24 mouse cellular contexts compared by ENCODE assay signal in the genomic region with DNA sequence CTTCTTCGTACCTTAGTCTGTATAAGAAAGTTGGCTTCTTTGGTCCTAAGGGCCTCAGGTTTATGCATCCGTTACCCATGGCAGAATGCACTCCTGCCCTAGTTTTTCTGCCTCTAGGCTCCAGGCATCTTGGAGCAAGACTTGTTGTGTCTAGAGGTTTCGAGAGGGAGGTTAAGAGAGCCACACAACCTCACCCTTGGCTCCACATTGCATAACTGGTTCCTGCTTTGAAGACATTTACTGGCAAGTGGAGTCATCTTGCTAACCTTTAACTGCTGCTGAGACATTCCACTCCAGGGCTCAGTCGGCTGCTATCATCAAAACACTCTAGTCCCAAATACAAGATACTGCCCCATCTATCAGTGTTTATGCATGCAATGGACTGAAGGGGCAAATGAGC.
DNase-seq lines count a peak whose midpoint lies in the region; ATAC-seq and TF ChIP-seq lines count a peak whose summit lies in the region.
"Had no signal": no experiment of that assay in that cellular context is flagged by ENCODE, and none has a peak within 500 bp of the region (broad histone marks: within the 10 kb centered on the region; RNA-seq: fewer than 3 reads in every experiment).

No protein-coding gene starts in this region.

- WGBS in lung, postnatal 0 days: 55% methylated on average over 4 of the region's 4 CpGs

- POLR2A ChIA-PET in Patski (lab: Charles Lee): no interaction called here

- peak; percentile 61 for TF ChIP-seq EP300 in lung, postnatal 0 days (IDR thresholded peaks at IDR 0.05)

- H3K4me3 ChIP-seq in lung, postnatal 0 days (ENCODE audit: low read depth, low read length): no peak overlapping the region
- H3K4me3 ChIP-seq: embryonic facial prominence, embryonic 12.5 days; heart, embryonic 10.5 days; kidney, embryonic 15.5 days; limb, embryonic 15.5 days; lung, embryonic 15.5 days; midbrain, embryonic 15.5 days; myocyte had no signal

- H3K9me3 ChIP-seq in lung, postnatal 0 days (ENCODE audit: low read length): no peaks in the 10 kb centered on the region
- H3K9me3 ChIP-seq: embryonic facial prominence, embryonic 12.5 days; heart, embryonic 10.5 days; kidney, embryonic 15.5 days; limb, embryonic 15.5 days; lung, embryonic 15.5 days; midbrain, embryonic 15.5 days had no signal

- DNase-seq in lung, postnatal 0 days (ENCODE audit: low spot score): peak; percentile 53
- no peak for DNase-seq in lung, postnatal 25 days (ENCODE audit: low spot score)
- DNase-seq in Patski (ENCODE audit: low read depth, low spot score): peak; percentile 48
- DNase-seq in induced T-regulatory cell, adult 2 months (ENCODE audit: low read depth): peak; percentile 46
- DNase-seq in skeletal muscle tissue, adult 2 months (ENCODE audit: low read depth, low spot score): peak; percentile 17
- no peak for DNase-seq in left cerebral cortex, adult 8-10 months (ENCODE audit: low spot score in 2 of 2)
- DNase-seq in testis, postnatal 10 days (ENCODE audit: low spot score): no peak
- DNase-seq: adrenal gland, adult 8-10 months; cerebellum, adult 18-20 months; cerebellum, postnatal 25 days; forebrain, postnatal 0 days; kidney, postnatal 4 days; right cerebral cortex, postnatal 25 days; thymus, postnatal 25 days had no signal

- peak; percentile 38; the same call in 1 of the 2 replicates for ATAC-seq in lung, postnatal 0 days
- peak; percentile 58 for ATAC-seq in Patski
- ATAC-seq: forebrain, postnatal 0 days; hindbrain, postnatal 0 days; intestine, postnatal 0 days; midbrain, embryonic 15.5 days had no signal

- in situ Hi-C loops in Patski (cut with MboI; ENCODE audit: low pct_unique_long_range_greater_than_20kb): no loop called here

- no peak overlapping the region for H3K4me2 ChIP-seq in lung, postnatal 0 days (replicated peaks; ENCODE audit: low read depth, low read length)
- H3K4me2 ChIP-seq: embryonic facial prominence, embryonic 12.5 days; kidney, embryonic 15.5 days; limb, embryonic 15.5 days; lung, embryonic 15.5 days; midbrain, embryonic 15.5 days had no signal

- no peak overlapping the region for H3K9ac ChIP-seq in lung, postnatal 0 days (replicated peaks; ENCODE audit: low read depth)
- H3K9ac ChIP-seq: embryonic facial prominence, embryonic 12.5 days; forebrain, postnatal 0 days; kidney, embryonic 15.5 days; limb, embryonic 15.5 days; liver, embryonic 14.5 days; lung, embryonic 15.5 days; midbrain, embryonic 15.5 days had no signal

- CTCF ChIA-PET in Patski (lab: Charles Lee): no interaction called here

- H3K36me3 ChIP-seq in lung, postnatal 0 days (ENCODE audit: insufficient read depth, low read length): no peaks in the 10 kb centered on the region
- H3K36me3 ChIP-seq: embryonic facial prominence, embryonic 12.5 days; heart, embryonic 10.5 days; kidney, embryonic 15.5 days; limb, embryonic 15.5 days; lung, embryonic 15.5 days; midbrain, embryonic 15.5 days had no signal

- H3K27ac ChIP-seq in lung, postnatal 0 days (ENCODE audit: low read length): no peak overlapping the region
- H3K27ac ChIP-seq: embryonic facial prominence, embryonic 12.5 days; heart, embryonic 10.5 days; hindbrain, postnatal 0 days; kidney, embryonic 15.5 days; limb, embryonic 15.5 days; liver, embryonic 14.5 days; lung, embryonic 15.5 days; midbrain, embryonic 15.5 days had no signal

- no peak for TF ChIP-seq CTCF in lung, postnatal 0 days (IDR thresholded peaks at IDR 0.05)
- no peak for TF ChIP-seq CTCF in Patski (IDR thresholded peaks at IDR 0.05)

- no peaks in the 10 kb centered on the region for H3K27me3 ChIP-seq in lung, postnatal 0 days (replicated peaks; ENCODE audit: insufficient read depth, low read length)
- H3K27me3 ChIP-seq in Patski: peaks cover 4% of the 10 kb centered on the region
- H3K27me3 ChIP-seq: embryonic facial prominence, embryonic 12.5 days; kidney, embryonic 15.5 days; limb, embryonic 15.5 days; lung, embryonic 15.5 days; midbrain, embryonic 15.5 days had no signal

- H3K4me1 ChIP-seq in lung, postnatal 0 days (ENCODE audit: insufficient read depth, low read depth, low read length): no peaks in the 10 kb centered on the region
- H3K4me1 ChIP-seq: embryonic facial prominence, embryonic 12.5 days; limb, embryonic 15.5 days; lung, embryonic 15.5 days; midbrain, embryonic 15.5 days had no signal

Comparison
In these comparisons a context has a peak if more than half of its experiments do, and no peak if none do; other contexts are left out.
1. DNase-seq: peak in lung, postnatal 0 days (single experiment), Patski (single experiment), induced T-regulatory cell, adult 2 months (single experiment) and skeletal muscle tissue, adult 2 months (single experiment); none in lung, postnatal 25 days (single experiment), left cerebral cortex, adult 8-10 months (0 of 2) and testis, postnatal 10 days (single experiment).